ENCODE assay signal across 8 mouse cellular contexts in the genomic region with DNA sequence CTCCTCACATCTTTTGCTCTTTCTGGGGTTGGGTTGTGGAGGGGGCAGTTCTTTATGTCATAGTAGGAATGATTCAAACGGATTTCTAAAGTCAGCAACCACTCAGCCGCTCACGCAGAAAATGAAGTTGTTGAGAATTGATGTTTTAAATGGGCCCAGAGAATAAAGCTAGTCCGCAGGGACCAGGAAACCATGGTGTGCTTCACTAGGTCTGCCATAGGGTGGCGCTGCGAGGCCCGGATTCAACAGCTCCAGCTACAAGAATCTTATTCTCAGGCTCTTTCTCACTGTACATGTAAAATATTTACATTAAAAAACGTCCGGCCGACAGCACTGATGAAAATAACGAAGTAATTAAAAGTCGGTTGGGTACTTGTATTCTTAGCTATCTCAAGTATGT.
DNase-seq lines count a peak whose midpoint lies in the region; ATAC-seq and TF ChIP-seq lines count a peak whose summit lies in the region.

No protein-coding gene starts in this region.

- H3K9ac ChIP-seq in intestine, postnatal 0 days (ENCODE audit: low read depth, low read length): no peak overlapping the region
- H3K9ac ChIP-seq in intestine, embryonic 16.5 days (ENCODE audit: low read depth, low read length): no peak overlapping the region
- H3K9ac ChIP-seq in lung, postnatal 0 days (replicated peaks; ENCODE audit: low read depth): no peak overlapping the region

- no peaks in the 10 kb centered on the region for H3K9me3 ChIP-seq in intestine, postnatal 0 days (ENCODE audit: control insufficient read depth)
- H3K9me3 ChIP-seq in intestine, embryonic 16.5 days (ENCODE audit: control insufficient read depth, low read length): no peaks in the 10 kb centered on the region
- H3K9me3 ChIP-seq in forebrain, embryonic 10.5 days: no peaks in the 10 kb centered on the region
- H3K9me3 ChIP-seq in lung, postnatal 0 days (ENCODE audit: low read length): no peaks in the 10 kb centered on the region

- no peak overlapping the region for H3K4me3 ChIP-seq in intestine, postnatal 0 days (ENCODE audit: low read depth, low read length)
- H3K4me3 ChIP-seq in intestine, embryonic 16.5 days (ENCODE audit: low read length): no peak overlapping the region
- no peak overlapping the region for H3K4me3 ChIP-seq in forebrain, embryonic 10.5 days
- no peak overlapping the region for H3K4me3 ChIP-seq in lung, postnatal 0 days (ENCODE audit: low read depth, low read length)

- TF ChIP-seq CTCF in intestine, postnatal 0 days (IDR thresholded peaks at IDR 0.05; ENCODE audit: low read depth): peak; percentile 71
- TF ChIP-seq CTCF in lung, postnatal 0 days (IDR thresholded peaks at IDR 0.05): peak; percentile 65

- 15% methylated on average over 12 of the region's 12 CpGs for WGBS in intestine, postnatal 0 days
- WGBS in intestine, embryonic 16.5 days: 15% methylated on average over 12 of the region's 12 CpGs
- 14% methylated on average over 12 of the region's 12 CpGs for WGBS in forebrain, embryonic 10.5 days
- 5% methylated on average over 12 of the region's 12 CpGs for WGBS in lung, postnatal 0 days

- no peaks in the 10 kb centered on the region for H3K36me3 ChIP-seq in intestine, postnatal 0 days (ENCODE audit: control insufficient read depth, insufficient read depth)
- no peaks in the 10 kb centered on the region for H3K36me3 ChIP-seq in intestine, embryonic 16.5 days (ENCODE audit: control insufficient read depth, insufficient read depth, low read length)
- no peaks in the 10 kb centered on the region for H3K36me3 ChIP-seq in forebrain, embryonic 10.5 days (replicated peaks)
- H3K36me3 ChIP-seq in lung, postnatal 0 days (ENCODE audit: insufficient read depth, low read length): no peaks in the 10 kb centered on the region

- H3K27me3 ChIP-seq in intestine, postnatal 0 days (replicated peaks; ENCODE audit: control insufficient read depth, insufficient read depth, low read length): no peaks in the 10 kb centered on the region
- H3K27me3 ChIP-seq in intestine, embryonic 16.5 days (replicated peaks; ENCODE audit: control insufficient read depth, insufficient read depth, low read length): peaks cover 7% of the 10 kb centered on the region; the same call in 1 of the 2 replicates
- peaks cover 7% of the 10 kb centered on the region; the same call in 1 of the 2 replicates for H3K27me3 ChIP-seq in forebrain, embryonic 10.5 days (ENCODE audit: poor library complexity, severe bottlenecking)
- H3K27me3 ChIP-seq in lung, postnatal 0 days (replicated peaks; ENCODE audit: insufficient read depth, low read length): no peaks in the 10 kb centered on the region

- no peak overlapping the region for H3K4me2 ChIP-seq in intestine, postnatal 0 days (replicated peaks; ENCODE audit: low read depth)
- no peak overlapping the region for H3K4me2 ChIP-seq in intestine, embryonic 16.5 days (ENCODE audit: low read depth, low read length)
- H3K4me2 ChIP-seq in lung, postnatal 0 days (replicated peaks; ENCODE audit: low read depth, low read length): no peak overlapping the region

- H3K4me1 ChIP-seq in intestine, postnatal 0 days (replicated peaks; ENCODE audit: control insufficient read depth, insufficient read depth, low read length): no peaks in the 10 kb centered on the region
- no peaks in the 10 kb centered on the region for H3K4me1 ChIP-seq in intestine, embryonic 16.5 days (ENCODE audit: control insufficient read depth, insufficient read depth, low read length)
- peaks cover 11% of the 10 kb centered on the region for H3K4me1 ChIP-seq in forebrain, embryonic 10.5 days
- H3K4me1 ChIP-seq in lung, postnatal 0 days (ENCODE audit: insufficient read depth, low read depth, low read length): no peaks in the 10 kb centered on the region

- ATAC-seq in intestine, postnatal 0 days: no peak
- ATAC-seq in intestine, embryonic 16.5 days: no peak
- ATAC-seq in lung, postnatal 0 days: no peak

- no peak overlapping the region for H3K27ac ChIP-seq in intestine, postnatal 0 days (ENCODE audit: low read depth, low read length)
- no peak overlapping the region for H3K27ac ChIP-seq in intestine, embryonic 16.5 days (ENCODE audit: low read length)
- no peak overlapping the region for H3K27ac ChIP-seq in forebrain, embryonic 10.5 days
- H3K27ac ChIP-seq in lung, postnatal 0 days (ENCODE audit: low read length): no peak overlapping the region

- TF ChIP-seq EP300 in lung, postnatal 0 days (IDR thresholded peaks at IDR 0.05): no peak

- peak; percentile 65 for DNase-seq in ZHBTc4 (ENCODE audit: low read depth, low spot score)
- peak; percentile 63 for DNase-seq in forebrain, embryonic 10.5 days (ENCODE audit: extremely low spot score, low spot score)
- peak; percentile 70 for DNase-seq in kidney, postnatal 10 days
- peak; percentile 36 for DNase-seq in lung, postnatal 0 days (ENCODE audit: low spot score)
- DNase-seq in right cerebral cortex, postnatal 36 days (ENCODE audit: low spot score in 2 of 2): peak; percentile 48 to 54
- no peak for DNase-seq in B cell, adult 2 months

Comparison
In these comparisons a context has a peak if more than half of its experiments do, and no peak if none do; other contexts are left out.
1. DNase-seq: peak in ZHBTc4 (single experiment), forebrain, embryonic 10.5 days (single experiment), kidney, postnatal 10 days (single experiment), lung, postnatal 0 days (single experiment) and right cerebral cortex, postnatal 36 days (2 of 2); none in B cell, adult 2 months (0 of 2).